Mouse (Mus musculus) heart, adult 2 months (tissue): ENCODE results near the gene Rab11b.

Experiments
- CTCF ChIP-seq: fragments of 200-600 bp; IDR thresholded peaks from 2 replicates; pipeline ENCODE4 v1.8.1; 2022; ENCODE audit warnings: antibody characterized with exemption, mild to moderate bottlenecking, moderate library complexity
- EP300 ChIP-seq: fragments of 200-500 bp; IDR thresholded peaks from 2 replicates; pipeline ENCODE4 v1.6.1; 2011; ENCODE audit warnings: low read depth, low read length, control low read depth; ENCODE audit not compliant: insufficient read depth
- POLR2A ChIP-seq: fragments of 200-500 bp; IDR thresholded peaks from 2 replicates; pipeline ENCODE4 v1.6.1; 2011; ENCODE audit warnings: mild to moderate bottlenecking, low read depth, low read length, control low read depth; ENCODE audit not compliant: insufficient read depth

- TF ChIP-seq CTCF: no peak
- TF ChIP-seq EP300: no peak
- TF ChIP-seq POLR2A: no peak
Observed at GRCm38 (mm10) chr17:33751181-33751580, 9.1 kb downstream of the Rab11b start.
